Mouse (Mus musculus) cortical plate, adult 2 months (tissue): ENCODE data around the gene Setd7.

Experiments used
- CTCF ChIP-seq: fragments of 200-500 bp; IDR thresholded peaks from 2 replicates; pipeline ENCODE4 v1.5.1; 2011; ENCODE audit warnings: mild to moderate bottlenecking, control low read depth, low read length; ENCODE audit not compliant: insufficient read depth; ENCODE audit errors: extremely low read depth
- POLR2A ChIP-seq: fragments of 200-500 bp; IDR thresholded peaks from 2 replicates; pipeline ENCODE4 v1.6.1; 2011; ENCODE audit warnings: mild to moderate bottlenecking, low read length, control low read depth; ENCODE audit not compliant: insufficient read depth; ENCODE audit errors: extremely low read depth

GRCm38 (mm10) chr3:51518763-51519121, 41.9 kb downstream of the Setd7 start:
- no peak for TF ChIP-seq POLR2A
- no peak for TF ChIP-seq CTCF
